28 mouse cellular contexts compared by ENCODE assay signal in the genomic region with DNA sequence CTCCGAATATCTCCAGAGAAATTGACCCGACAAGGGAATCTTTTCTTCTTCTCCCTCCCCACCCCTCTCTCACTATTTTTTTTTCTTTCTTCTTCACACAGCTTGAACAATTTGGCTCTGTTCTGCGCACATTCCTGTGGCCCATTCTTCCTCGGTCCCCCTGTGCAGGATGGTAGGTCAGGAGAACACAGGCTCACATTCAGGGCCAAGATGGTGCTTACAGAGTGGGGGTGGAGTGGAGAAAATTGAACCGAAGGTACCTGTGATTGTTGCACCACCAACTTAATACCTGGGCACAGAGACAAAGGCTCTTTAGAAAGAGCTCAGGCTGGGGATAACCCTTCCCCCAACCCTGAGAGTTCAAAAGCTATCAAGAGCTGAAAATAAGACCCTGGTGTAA.
DNase-seq lines count a peak whose midpoint lies in the region; ATAC-seq lines count a peak whose summit lies in the region.
"Had no signal": no experiment of that assay in that cellular context is flagged by ENCODE, and none has a peak within 500 bp of the region (broad histone marks: within the 10 kb centered on the region; RNA-seq: fewer than 3 reads in every experiment).

No protein-coding gene starts in this region.

- ATAC-seq in kidney, embryonic 14.5 days (ENCODE audit: low FRiP score, low TSS enrichment) = peak; percentile 55; the same call in 1 of the 2 replicates
- ATAC-seq in lung, embryonic 16.5 days (ENCODE audit: low read depth) = peak; percentile 77
- ATAC-seq in embryonic facial prominence, embryonic 15.5 days (ENCODE audit: insufficient number of reproducible peaks, low FRiP score, low TSS enrichment, low read depth) = peak; percentile 63; the same call in 1 of the 2 replicates
- ATAC-seq: CD4-positive, CD25-positive, alpha-beta regulatory T cell, adult 4 months; forebrain, embryonic 13.5 days; forebrain, embryonic 16.5 days; hindbrain, embryonic 16.5 days; intestine, embryonic 15.5 days had no signal

- no peak overlapping the region for H3K4me3 ChIP-seq in kidney, embryonic 14.5 days (ENCODE audit: low read length)
- H3K4me3 ChIP-seq in lung, embryonic 16.5 days (ENCODE audit: low read length) = no peak overlapping the region
- no peak overlapping the region for H3K4me3 ChIP-seq in embryonic facial prominence, embryonic 15.5 days (replicated peaks)
- H3K4me3 ChIP-seq: erythroblast, embryonic 14.5 days; forebrain, embryonic 13.5 days; heart, embryonic 12.5 days; heart, embryonic 15.5 days; hindbrain, embryonic 13.5 days; intestine, embryonic 15.5 days had no signal

- DNase-seq in kidney, adult 8-10 months = no peak
- DNase-seq in lung, postnatal 36 days = no peak
- DNase-seq in embryo, embryonic 10.5 days (ENCODE audit: low spot score) = no peak
- no peak for DNase-seq in testis, postnatal 10 days (ENCODE audit: low spot score)
- DNase-seq: adrenal gland, postnatal 10 days; adrenal gland, postnatal 36 days; cerebellum, adult 11 months; cerebellum, adult 2 months; cerebellum, adult 9-11 months; cerebellum, postnatal 25 days; embryo, embryonic 11 days; gastrocnemius, postnatal 10 days; gastrocnemius, postnatal 36 days; heart, postnatal 10 days; heart, postnatal 36 days had no signal

- H3K27me3 ChIP-seq in kidney, embryonic 14.5 days (ENCODE audit: control insufficient read depth, insufficient read depth, low read length) = no peaks in the 10 kb centered on the region
- no peaks in the 10 kb centered on the region for H3K27me3 ChIP-seq in lung, embryonic 16.5 days (ENCODE audit: control insufficient read depth, insufficient read depth, low read depth, low read length)
- H3K27me3 ChIP-seq in embryonic facial prominence, embryonic 15.5 days = no peaks in the 10 kb centered on the region
- H3K27me3 ChIP-seq: forebrain, embryonic 13.5 days; heart, embryonic 12.5 days; heart, embryonic 15.5 days; hindbrain, embryonic 13.5 days; intestine, embryonic 15.5 days had no signal

- H3K4me2 ChIP-seq in kidney, embryonic 14.5 days (replicated peaks; ENCODE audit: low read depth, low read length) = no peak overlapping the region
- no peak overlapping the region for H3K4me2 ChIP-seq in lung, embryonic 16.5 days (ENCODE audit: low read depth, low read length)
- no peak overlapping the region for H3K4me2 ChIP-seq in embryonic facial prominence, embryonic 15.5 days (replicated peaks)
- H3K4me2 ChIP-seq: forebrain, embryonic 13.5 days; heart, embryonic 12.5 days; heart, embryonic 15.5 days; hindbrain, embryonic 13.5 days; intestine, embryonic 15.5 days had no signal

- H3K4me1 ChIP-seq in kidney, embryonic 14.5 days (ENCODE audit: control insufficient read depth, insufficient read depth, low read length) = no peaks in the 10 kb centered on the region
- H3K4me1 ChIP-seq in lung, embryonic 16.5 days (replicated peaks; ENCODE audit: control insufficient read depth, insufficient read depth, low read length) = peaks cover 6% of the 10 kb centered on the region; the same call in 1 of the 2 replicates
- peaks cover 7% of the 10 kb centered on the region; the same call in 1 of the 2 replicates for H3K4me1 ChIP-seq in embryonic facial prominence, embryonic 15.5 days
- H3K4me1 ChIP-seq: intestine, embryonic 15.5 days had no signal

- H3K9me3 ChIP-seq in kidney, embryonic 14.5 days (ENCODE audit: control insufficient read depth, low read length) = no peaks in the 10 kb centered on the region
- H3K9me3 ChIP-seq in lung, embryonic 16.5 days (ENCODE audit: control insufficient read depth, low read length) = no peaks in the 10 kb centered on the region
- H3K9me3 ChIP-seq in embryonic facial prominence, embryonic 15.5 days (replicated peaks) = no peaks in the 10 kb centered on the region
- H3K9me3 ChIP-seq: forebrain, embryonic 13.5 days; heart, embryonic 12.5 days; heart, embryonic 15.5 days; hindbrain, embryonic 10.5 days; hindbrain, embryonic 13.5 days; intestine, embryonic 15.5 days had no signal

- H3K9ac ChIP-seq in kidney, embryonic 14.5 days (ENCODE audit: low read depth, low read length) = no peak overlapping the region
- H3K9ac ChIP-seq in lung, embryonic 16.5 days (ENCODE audit: low read length) = no peak overlapping the region
- no peak overlapping the region for H3K9ac ChIP-seq in embryonic facial prominence, embryonic 15.5 days
- H3K9ac ChIP-seq: forebrain, embryonic 13.5 days; heart, embryonic 12.5 days; heart, embryonic 15.5 days; hindbrain, embryonic 13.5 days; intestine, embryonic 15.5 days had no signal

- no peak overlapping the region for H3K27ac ChIP-seq in kidney, embryonic 14.5 days (ENCODE audit: low read depth, low read length)
- H3K27ac ChIP-seq in lung, embryonic 16.5 days (ENCODE audit: low read length) = peak overlapping the region; percentile 80
- no peak overlapping the region for H3K27ac ChIP-seq in embryonic facial prominence, embryonic 15.5 days (replicated peaks)
- H3K27ac ChIP-seq: forebrain, embryonic 13.5 days; heart, embryonic 15.5 days; hindbrain, embryonic 13.5 days; intestine, embryonic 15.5 days had no signal

- no peaks in the 10 kb centered on the region for H3K36me3 ChIP-seq in kidney, embryonic 14.5 days (ENCODE audit: control insufficient read depth, insufficient read depth, low read length)
- H3K36me3 ChIP-seq in lung, embryonic 16.5 days (ENCODE audit: control insufficient read depth, insufficient read depth, low read length) = no peaks in the 10 kb centered on the region
- H3K36me3 ChIP-seq in embryonic facial prominence, embryonic 15.5 days = no peaks in the 10 kb centered on the region
- H3K36me3 ChIP-seq: heart, embryonic 12.5 days; heart, embryonic 15.5 days; hindbrain, embryonic 10.5 days; hindbrain, embryonic 13.5 days; intestine, embryonic 15.5 days had no signal

- 65% methylated on average over 5 of the region's 5 CpGs for WGBS in kidney, embryonic 14.5 days
- 48% methylated on average over 5 of the region's 5 CpGs for WGBS in lung, embryonic 16.5 days
- 37% methylated on average over 5 of the region's 5 CpGs for WGBS in embryonic facial prominence, embryonic 15.5 days
